ENCODE assay signal across 9 mouse cellular contexts in the genomic region with DNA sequence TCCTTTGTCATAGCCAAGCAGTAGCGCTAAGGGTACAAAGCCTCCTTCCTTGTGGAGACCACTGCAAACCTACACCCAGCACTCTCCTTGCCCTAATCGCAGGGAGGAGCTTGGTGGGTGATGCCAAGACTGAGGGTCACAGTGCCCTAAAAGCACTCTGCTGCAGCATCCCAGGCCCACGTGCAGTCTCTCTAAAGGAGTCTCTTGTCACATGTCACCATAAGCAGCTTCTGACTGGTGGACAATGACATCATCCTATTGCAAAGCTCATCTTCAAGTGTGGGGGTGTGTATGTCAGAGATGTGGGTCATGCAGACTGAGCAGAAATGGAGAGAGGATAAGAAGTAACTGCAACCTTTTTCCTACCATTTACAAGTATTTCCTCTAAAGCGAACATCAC. TPM values are rescaled to one million over a fixed set of nuclear protein-coding genes. Genes with fewer than 3 reads are reported as not detected.
DNase-seq lines count a peak whose midpoint lies in the region; ATAC-seq and TF ChIP-seq lines count a peak whose summit lies in the region.
"Had no signal": no experiment of that assay in that cellular context is flagged by ENCODE, and none has a peak within 500 bp of the region (broad histone marks: within the 10 kb centered on the region; RNA-seq: fewer than 3 reads in every experiment).

No protein-coding gene starts in this region.

- 90% methylated on average over 4 of the region's 4 CpGs for WGBS in limb, embryonic 14.5 days

- TF ChIP-seq POLR2A in testis, adult 2 months (IDR thresholded peaks at IDR 0.05; ENCODE audit: control insufficient read depth, low read depth, low read length) = no peak
- no peak for TF ChIP-seq POLR2A in limb, embryonic 14.5 days (IDR thresholded peaks at IDR 0.05; ENCODE audit: borderline replicate concordance, extremely low read depth, insufficient read depth, insufficient read length)

- peak overlapping the region; percentile 39 for H3K27ac ChIP-seq in testis, adult 2 months (ENCODE audit: control insufficient read depth, insufficient read depth, low read depth, low read length)
- no peak overlapping the region for H3K27ac ChIP-seq in limb, embryonic 14.5 days (replicated peaks; ENCODE audit: low read depth, low read length)
- H3K27ac ChIP-seq: lung, embryonic 15.5 days had no signal

- no peak overlapping the region for H3K9ac ChIP-seq in limb, embryonic 14.5 days (ENCODE audit: low read depth, low read length, severe bottlenecking)

- peaks cover 27% of the 10 kb centered on the region for H3K4me1 ChIP-seq in testis, adult 2 months (ENCODE audit: control insufficient read depth, insufficient read depth, low read length)
- peaks cover 19% of the 10 kb centered on the region for H3K4me1 ChIP-seq in limb, embryonic 14.5 days (ENCODE audit: control insufficient read depth, insufficient read depth, low read length)

- peak; percentile 17 for DNase-seq in adrenal gland, adult 2 months
- no peak for DNase-seq in adrenal gland, adult 8-10 months
- no peak for DNase-seq in testis, postnatal 10 days (ENCODE audit: low spot score)
- no peak for DNase-seq in limb, embryonic 14.5 days (ENCODE audit: low spot score)
- DNase-seq in spleen, postnatal 36 days (ENCODE audit: low spot score in 2 of 2) = no peak
- no peak for DNase-seq in urinary bladder, postnatal 25 days (ENCODE audit: low spot score)
- no peak for DNase-seq in gastrocnemius, postnatal 10 days

- H3K4me2 ChIP-seq in limb, embryonic 14.5 days (replicated peaks; ENCODE audit: low read depth, low read length, severe bottlenecking) = 0 out of 2 replicates have a peak overlapping the region, but pooled peaks have one; percentile 98

- no peak for ATAC-seq in limb, embryonic 14.5 days (ENCODE audit: low FRiP score, low read depth)

- no peaks in the 10 kb centered on the region for H3K36me3 ChIP-seq in testis, adult 2 months (ENCODE audit: control insufficient read depth, insufficient read depth, low read length)
- H3K36me3 ChIP-seq in limb, embryonic 14.5 days (ENCODE audit: control insufficient read depth, insufficient read depth, low read length) = peaks cover 46% of the 10 kb centered on the region

- no peaks in the 10 kb centered on the region for H3K27me3 ChIP-seq in testis, adult 2 months (ENCODE audit: control insufficient read depth, insufficient read depth, low read length)
- no peaks in the 10 kb centered on the region for H3K27me3 ChIP-seq in limb, embryonic 14.5 days (ENCODE audit: control insufficient read depth, insufficient read depth, low read length)
- H3K27me3 ChIP-seq: lung, embryonic 15.5 days had no signal

- TF ChIP-seq CTCF in testis, adult 2 months (IDR thresholded peaks at IDR 0.05; ENCODE audit: control insufficient read depth, insufficient read depth, insufficient replicate concordance, low read depth, low read length) = no peak

- peak overlapping the region; percentile 88 for H3K4me3 ChIP-seq in testis, adult 2 months (ENCODE audit: control insufficient read depth, low read depth, low read length)
- H3K4me3 ChIP-seq in limb, embryonic 14.5 days (replicated peaks; ENCODE audit: low read length) = no peak overlapping the region

- H3K9me3 ChIP-seq in limb, embryonic 14.5 days (ENCODE audit: control insufficient read depth, low read length) = no peaks in the 10 kb centered on the region
- H3K9me3 ChIP-seq: lung, embryonic 15.5 days had no signal

RNA-seq across cellular contexts. Expression of a gene that starts 3.9 kb away (rescaled TPM):
- 10 to 100 TPM; 31.9 to 40.1 TPM for total RNA-seq in adrenal gland, adult 2 months (2021)
- polyA plus RNA-seq in adrenal gland, adult 2 months (2012; rRNA removed) = 32.5 and 51.2 TPM in 2 replicates
- 10 to 100 TPM; 31.6 to 63.7 (median 46.1) TPM for total RNA-seq in adrenal gland, adult 8-10 months (2022)
- 26.9 and 39.9 TPM in 2 replicates for polyA plus RNA-seq in testis, adult 2 months (2012; rRNA removed)
- 88.4 and 110 TPM in 2 replicates for polyA plus RNA-seq in limb, embryonic 14.5 days (2012; rRNA removed)
- polyA plus RNA-seq in limb, embryonic 14.5 days (2014; fragmentation: Nextera tagmentation; extraction: Ambion mirVana) = 20.5 and 24.6 TPM in 2 replicates
- 10 to 100 TPM; 32.8 to 43.5 TPM for total RNA-seq in gastrocnemius, postnatal 10 days (2021)

RNA-seq across cellular contexts. Expression of a gene that starts 39.1 kb away (rescaled TPM):
- 100 to 1,000 TPM; 160 to 164 TPM for total RNA-seq in adrenal gland, adult 2 months (2021)
- 42.8 and 63.1 TPM in 2 replicates for polyA plus RNA-seq in adrenal gland, adult 2 months (2012; rRNA removed)
- total RNA-seq in adrenal gland, adult 8-10 months (2022) = 100 to 1,000 TPM; 131 to 171 (median 149) TPM
- polyA plus RNA-seq in testis, adult 2 months (2012; rRNA removed) = 108 and 116 TPM in 2 replicates
- polyA plus RNA-seq in limb, embryonic 14.5 days (2012; rRNA removed) = 110 and 121 TPM in 2 replicates
- polyA plus RNA-seq in limb, embryonic 14.5 days (2014; fragmentation: Nextera tagmentation; extraction: Ambion mirVana) = 135 and 139 TPM in 2 replicates
- 10 to 100 TPM; 49.3 to 52.8 TPM for total RNA-seq in gastrocnemius, postnatal 10 days (2021)

RNA-seq across cellular contexts. Expression of a gene that starts 46.4 kb away (rescaled TPM):
- 10 to 100 TPM in 1 of 2 experiments, 1 to 10 TPM in 1; 7.9 to 11.5 TPM for total RNA-seq in adrenal gland, adult 2 months (2021)
- 5.2 and 5.3 TPM in 2 replicates for polyA plus RNA-seq in adrenal gland, adult 2 months (2012; rRNA removed)
- total RNA-seq in adrenal gland, adult 8-10 months (2022) = 10 to 100 TPM in 2 of 4 experiments, 1 to 10 TPM in 2; 6.7 to 13.4 (median 10.1) TPM
- 0.93 and 1.1 TPM in 2 replicates for polyA plus RNA-seq in testis, adult 2 months (2012; rRNA removed)
- polyA plus RNA-seq in limb, embryonic 14.5 days (2012; rRNA removed) = 1.1 and 1.2 TPM in 2 replicates
- polyA plus RNA-seq in limb, embryonic 14.5 days (2014; fragmentation: Nextera tagmentation; extraction: Ambion mirVana) = 1.3 and 1.5 TPM in 2 replicates
- total RNA-seq in gastrocnemius, postnatal 10 days (2021) = 1 to 10 TPM; 2.4 to 3.1 TPM
